8 mouse cellular contexts compared by ENCODE assay signal in genomic region chr5:96996401-96997309, GRCm38 (mm10). TPM values are rescaled to one million over a fixed set of nuclear protein-coding genes. Genes with fewer than 3 reads are reported as not detected.
DNase-seq lines count a peak whose midpoint lies in the region; ATAC-seq and TF ChIP-seq lines count a peak whose summit lies in the region.

No protein-coding gene starts in this region.

- no peaks in the 10 kb centered on the region for H3K27me3 ChIP-seq in testis, adult 2 months (ENCODE audit: control insufficient read depth, insufficient read depth, low read length)
- H3K27me3 ChIP-seq in limb, embryonic 12.5 days, result no peaks in the 10 kb centered on the region

- peak overlapping the region; percentile 97 for H3K27ac ChIP-seq in testis, adult 2 months (ENCODE audit: control insufficient read depth, insufficient read depth, low read depth, low read length)
- H3K27ac ChIP-seq in brown adipose tissue, adult 24 weeks (replicated peaks; ENCODE audit: low read depth, low read length), result peak overlapping the region; percentile 99
- peak overlapping the region; percentile 90 for H3K27ac ChIP-seq in limb, embryonic 12.5 days

- no peak for DNase-seq in testis, postnatal 14 days (ENCODE audit: low spot score)
- peak; percentile 26 for DNase-seq in gonadal fat pad, adult 2 months (ENCODE audit: low read depth)
- peak; percentile 84 for DNase-seq in naive thymus-derived CD4-positive, alpha-beta T cell, adult 2 months (ENCODE audit: low read depth)
- DNase-seq in urinary bladder, adult 18-20 months (ENCODE audit: low spot score in 2 of 2), result no peak
- no peak for DNase-seq in spleen, postnatal 10 days (ENCODE audit: low spot score in 2 of 2)

- TF ChIP-seq POLR2A in testis, adult 2 months (IDR thresholded peaks at IDR 0.05; ENCODE audit: control insufficient read depth, low read depth, low read length), result no peak

- no peak for ATAC-seq in limb, embryonic 12.5 days (ENCODE audit: insufficient number of reproducible peaks, insufficient read depth, low FRiP score, low TSS enrichment, low read depth)

- no peak for TF ChIP-seq CTCF in testis, adult 2 months (IDR thresholded peaks at IDR 0.05; ENCODE audit: control insufficient read depth, insufficient read depth, insufficient replicate concordance, low read depth, low read length)

- peak overlapping the region; percentile 86 for H3K9ac ChIP-seq in limb, embryonic 12.5 days (replicated peaks)

- no peaks in the 10 kb centered on the region for H3K36me3 ChIP-seq in testis, adult 2 months (ENCODE audit: control insufficient read depth, insufficient read depth, low read length)
- H3K36me3 ChIP-seq in limb, embryonic 12.5 days, result no peaks in the 10 kb centered on the region

- no peaks in the 10 kb centered on the region for H3K9me3 ChIP-seq in limb, embryonic 12.5 days

- H3K4me3 ChIP-seq in testis, adult 2 months (ENCODE audit: control insufficient read depth, low read depth, low read length), result peak overlapping the region; percentile 87
- H3K4me3 ChIP-seq in brown adipose tissue, adult 24 weeks (ENCODE audit: insufficient read depth, low read depth, low read length), result peak overlapping the region; percentile 97
- peak overlapping the region; percentile 81 for H3K4me3 ChIP-seq in limb, embryonic 12.5 days (replicated peaks)

- WGBS in limb, embryonic 12.5 days, result 17% methylated on average over 39 of the region's 39 CpGs

- peak overlapping the region; percentile 85 for H3K4me2 ChIP-seq in limb, embryonic 12.5 days

- H3K4me1 ChIP-seq in testis, adult 2 months (ENCODE audit: control insufficient read depth, insufficient read depth, low read length), result peaks cover 5% of the 10 kb centered on the region
- H3K4me1 ChIP-seq in brown adipose tissue, adult 24 weeks (ENCODE audit: control insufficient read depth, insufficient read depth, insufficient read length, low read length), result peaks cover 10% of the 10 kb centered on the region; the same call in 1 of the 2 replicates
- H3K4me1 ChIP-seq in limb, embryonic 12.5 days (replicated peaks), result peaks cover 12% of the 10 kb centered on the region

RNA-seq across cellular contexts. Expression of gene Bmp2k, which starts 0.8 kb away (rescaled TPM):
- polyA plus RNA-seq in testis, adult 2 months (2012; rRNA removed), result 5.9 and 6.6 TPM in 2 replicates
- 5.0 and 7.4 TPM in 2 replicates for polyA plus RNA-seq in brown adipose tissue, adult 24 weeks (2012; ENCODE audit: insufficient read depth, insufficient read length, missing spikeins)
- 11.7 and 12.0 TPM in 2 replicates for polyA plus RNA-seq in gonadal fat pad, adult 2 months (2012; rRNA removed)
- 8.5 TPM in 2 replicates for polyA plus RNA-seq in limb, embryonic 12.5 days (2016; fragmentation: Nextera tagmentation; extraction: Ambion mirVana)

Comparison
In these comparisons a context has a peak if more than half of its experiments do, and no peak if none do; other contexts are left out.
1. DNase-seq: peak in gonadal fat pad, adult 2 months (single experiment) and naive thymus-derived CD4-positive, alpha-beta T cell, adult 2 months (single experiment); none in testis, postnatal 14 days (single experiment), urinary bladder, adult 18-20 months (0 of 2) and spleen, postnatal 10 days (0 of 2).
2. Peak in every context shown above with its lines, with median percentiles within 50 percentile points of each other: H3K27ac ChIP-seq and H3K4me3 ChIP-seq.